Mouse (Mus musculus): ENCODE data around the gene Tha1.

DNA sequence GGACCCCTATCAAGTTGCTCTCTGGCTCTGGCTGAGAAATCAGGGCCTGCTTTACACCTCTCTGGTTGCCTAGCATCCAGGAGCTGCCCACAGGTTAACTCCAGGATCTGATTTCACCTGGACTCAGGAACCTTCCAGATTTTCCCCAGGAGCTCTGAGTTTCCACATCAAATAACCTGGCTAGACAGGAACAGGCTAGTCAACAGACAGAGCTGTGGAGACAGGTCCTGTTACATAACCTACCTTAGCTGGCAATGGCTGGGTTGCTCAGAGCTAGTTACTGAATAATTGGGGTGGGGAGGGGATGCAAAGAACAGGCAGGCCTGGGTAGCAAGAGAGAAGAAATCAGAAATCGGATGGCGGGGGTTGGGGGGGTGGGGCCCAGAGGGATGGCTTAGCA, 28.3 kb downstream of the Tha1 start:
- TF ChIP-seq POLR2A (IDR thresholded peaks at IDR 0.05; ENCODE audit: borderline replicate concordance, insufficient read depth, low read length) (no peak), CTCF (IDR thresholded peaks at IDR 0.05; ENCODE audit: borderline replicate concordance, insufficient read depth, low read depth, low read length) (no peak)
